Mouse (Mus musculus) lung, postnatal 0 days (tissue): ENCODE results near the gene Slc12a9. TPM values are rescaled to one million over a fixed set of nuclear protein-coding genes. Genes with fewer than 3 reads are reported as not detected.

Source experiments
- ATAC-seq: fragments of 200-750 bp; cut with Nextera tagmentation; 2 replicates; pipeline ENCODE4 v1.8.0; 2017; ENCODE audit warnings: moderate library complexity
- DNase-seq: peaks from one replicate; pipeline ENCODE4 v3.0.0-alpha.2; 2016; ENCODE audit warnings: low spot score
- H3K27ac ChIP-seq: fragments of 300-500 bp; sonication (generic); 2 replicates; pipeline ENCODE4 v1.5.1; 2014; ENCODE audit warnings: antibody characterized with exemption, mild to moderate bottlenecking, low read length, mixed read lengths
- H3K27me3 ChIP-seq: fragments of 300-500 bp; sonication (generic); replicated peaks from 2 replicates; pipeline ENCODE4 v1.6.1; 2014; ENCODE audit warnings: low read length, mixed read lengths; ENCODE audit not compliant: insufficient read depth
- H3K36me3 ChIP-seq: fragments of 300-500 bp; sonication (generic); 2 replicates; pipeline ENCODE4 v1.6.1; 2014; ENCODE audit warnings: low read length, mixed read lengths; ENCODE audit not compliant: insufficient read depth
- H3K4me1 ChIP-seq: fragments of 300-500 bp; sonication (generic); 2 replicates; pipeline ENCODE4 v1.6.1; 2014; ENCODE audit warnings: antibody characterized with exemption, low read depth, low read length, mixed read lengths; ENCODE audit not compliant: insufficient read depth
- H3K4me2 ChIP-seq: fragments of 300-500 bp; sonication (generic); replicated peaks from 2 replicates; pipeline ENCODE4 v1.6.1; 2014; ENCODE audit warnings: low read depth, mild to moderate bottlenecking, low read length, moderate library complexity, mixed read lengths
- H3K4me3 ChIP-seq: fragments of 300-500 bp; sonication (generic); 2 replicates; pipeline ENCODE4 v1.5.1; 2014; ENCODE audit warnings: low read depth, low read length
- H3K9ac ChIP-seq: fragments of 300-500 bp; sonication (generic); replicated peaks from 2 replicates; pipeline ENCODE4 v1.6.1; 2014; ENCODE audit warnings: low read depth, mild to moderate bottlenecking
- H3K9me3 ChIP-seq: fragments of 300-500 bp; sonication (generic); 2 replicates; pipeline ENCODE4 v1.6.1; 2016; ENCODE audit warnings: low read length, mixed read lengths
- CTCF ChIP-seq: IDR thresholded peaks from 2 replicates; pipeline ENCODE4 v1.5.1; 2016; ENCODE audit warnings: antibody characterized with exemption, mild to moderate bottlenecking
- EP300 ChIP-seq: IDR thresholded peaks from 2 replicates; pipeline ENCODE4 v1.6.1; 2016; ENCODE audit warnings: antibody characterized with exemption, mild to moderate bottlenecking, control low read depth
- WGBS: fragments of 180-500 bp; shearing (Covaris S2); extraction: QIAGEN DNeasy Blood & Tissue Kit; methylation state at CpG from one replicate; pipeline ENCODE4 v1.1.7; 2014; 5-methylcytosine and 5-hydroxymethylcytosine counted together
- polyA plus RNA-seq: library from polyadenylated mRNA; unstranded; fragments of >200 nt; fragmentation: Nextera tagmentation; extraction: Ambion mirVana; gene quantifications from 2 replicates; pipeline ENCODE4 v1.2.1, GENCODE M21; 2015

Slc12a9 gene
- polyA plus RNA-seq, 1 experiment from 2014 or later: 8.2 TPM

- H3K36me3 ChIP-seq: peaks cover 10% of the 10 kb centered on the region; the same call in 1 of the 2 replicates
- WGBS: 13% methylated on average over 15 of the region's 16 CpGs
- H3K4me1 ChIP-seq: peaks cover 13% of the 10 kb centered on the region
- H3K9me3 ChIP-seq: no peaks in the 10 kb centered on the region
- H3K27me3 ChIP-seq: no peaks in the 10 kb centered on the region
- ATAC-seq (0 out of 2 replicates have a peak, but pooled peaks have one; percentile 6), DNase-seq (peak; percentile 64)
- H3K27ac ChIP-seq: peak overlapping the region; percentile 93
- peak overlapping the region; percentile 89 for H3K9ac ChIP-seq
- no peak for TF ChIP-seq CTCF
- TF ChIP-seq EP300: no peak; the same call in 1 of the 2 replicates
- peak overlapping the region; percentile 74 for H3K4me2 ChIP-seq
- peak overlapping the region; percentile 70 for H3K4me3 ChIP-seq
These were observed 18.9 kb upstream of the Slc12a9 start for GRCm38 (mm10) chr5:137352011-137352975.

GRCm38 (mm10) chr5:137351394-137351793, 18.0 kb upstream of the Slc12a9 start:
- Histone ChIP-seq H3K27me3 (no peaks in the 10 kb centered on the region), H3K4me3 (peak overlapping the region; percentile 70), H3K4me2 (peak overlapping the region; percentile 74), H3K27ac (peak overlapping the region; percentile 93), H3K36me3 (0 out of 2 replicates have a peak, but pooled peaks cover 6% of the 10 kb centered on the region), H3K9ac (peak overlapping the region; percentile 89), H3K4me1 (peaks cover 13% of the 10 kb centered on the region), H3K9me3 (no peaks in the 10 kb centered on the region)
- DNase-seq (peak; percentile 18), ATAC-seq (no peak)
- TF ChIP-seq EP300 (no peak), CTCF (no peak)
- WGBS: 5% methylated on average over 4 of the region's 4 CpGs

GRCm38 (mm10) chr5:137351058-137351380, 17.6 kb upstream of the Slc12a9 start:
- no peak for DNase-seq
- 0 out of 2 replicates have a peak, but pooled peaks cover 2% of the 10 kb centered on the region for H3K36me3 ChIP-seq
- ATAC-seq: no peak
- peak overlapping the region; percentile 93 for H3K27ac ChIP-seq
- 8% methylated on average over 8 of the region's 8 CpGs for WGBS
- no peaks in the 10 kb centered on the region for H3K9me3 ChIP-seq
- TF ChIP-seq CTCF: no peak
- no peak for TF ChIP-seq EP300
- H3K27me3 ChIP-seq: no peaks in the 10 kb centered on the region
- H3K9ac ChIP-seq: peak overlapping the region; percentile 89
- H3K4me3 ChIP-seq: peak overlapping the region; percentile 70
- H3K4me2 ChIP-seq: peak overlapping the region; percentile 74
- peaks cover 13% of the 10 kb centered on the region for H3K4me1 ChIP-seq

GRCm38 (mm10) chr5:137350205-137351057, 17.0 kb upstream of the Slc12a9 start:
- H3K9me3 ChIP-seq: no peaks in the 10 kb centered on the region
- under 1% methylated on average over 48 of the region's 55 CpGs for WGBS
- TF ChIP-seq CTCF: no peak; the same call in 1 of the 2 replicates
- no peak for TF ChIP-seq EP300
- H3K27ac ChIP-seq: peak overlapping the region; percentile 93
- DNase-seq: no peak
- peak; percentile 50 for ATAC-seq
- no peaks in the 10 kb centered on the region for H3K36me3 ChIP-seq
- H3K4me3 ChIP-seq: peak overlapping the region; percentile 70
- peaks cover 13% of the 10 kb centered on the region for H3K4me1 ChIP-seq
- H3K4me2 ChIP-seq: peak overlapping the region; percentile 74
- H3K27me3 ChIP-seq: no peaks in the 10 kb centered on the region
- H3K9ac ChIP-seq: peak overlapping the region; percentile 89

DNA sequence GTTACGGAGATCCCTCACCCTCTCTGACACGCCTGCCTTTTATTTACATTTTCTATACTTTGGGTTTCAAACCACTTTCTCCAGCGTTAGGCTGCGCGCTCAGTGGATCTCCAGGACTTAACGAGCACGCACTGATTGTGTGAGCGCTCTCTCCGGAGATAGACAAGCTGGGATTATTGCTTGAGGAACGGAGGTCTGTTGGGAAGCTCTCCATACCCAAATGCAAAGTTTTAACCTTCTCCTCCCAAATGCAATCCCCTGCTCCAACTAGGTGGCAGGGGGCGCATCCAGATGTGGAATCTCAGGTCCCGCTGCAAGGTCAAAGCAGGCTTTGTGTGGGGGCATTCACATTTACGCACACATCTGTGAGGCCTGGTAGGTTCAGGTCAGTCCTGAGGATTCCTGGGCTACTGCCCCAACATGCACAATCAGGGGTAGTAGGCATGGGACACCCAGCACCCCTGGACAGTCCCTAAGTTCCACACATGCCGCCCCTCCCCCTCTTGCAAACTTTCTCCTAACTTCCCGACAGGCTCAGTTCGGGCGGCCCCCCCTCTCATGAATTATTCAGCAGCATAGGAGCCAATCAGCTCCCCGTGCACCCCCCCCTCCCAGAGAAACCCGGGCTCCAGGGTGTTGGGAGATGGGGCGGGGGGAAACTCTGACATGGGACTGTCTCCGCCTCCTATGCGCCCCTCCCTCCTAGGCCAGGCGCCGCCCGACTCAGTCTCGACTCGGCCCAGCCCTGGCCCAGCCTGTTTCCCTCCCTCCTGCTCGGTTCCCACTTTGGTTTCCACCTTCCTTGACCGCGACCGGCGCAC, 16.2 kb upstream of the Slc12a9 start, which contains the start of gene Ephb4:
Ephb4 (plus strand) TSS at position 726 of the 821 bp plus-strand sequence.
- TF ChIP-seq CTCF (peak; percentile 53), EP300 (peak; percentile 45; the same call in 1 of the 2 replicates)
- WGBS: 1% methylated on average over 30 of the region's 32 CpGs
- H3K27ac ChIP-seq: peak within 1 kb of the TSS; percentile 93
- ATAC-seq (peak; percentile 93), DNase-seq (peak; percentile 98)
- peaks cover 13% of the 10 kb centered on the region for H3K4me1 ChIP-seq
- H3K9ac ChIP-seq: peak within 1 kb of the TSS; percentile 89
- H3K36me3 ChIP-seq: no peaks in the 10 kb centered on the region
- peak within 1 kb of the TSS; percentile 70 for H3K4me3 ChIP-seq
- H3K9me3 ChIP-seq: no peaks in the 10 kb centered on the region
- no peaks in the 10 kb centered on the region for H3K27me3 ChIP-seq
- peak within 1 kb of the TSS; percentile 74 for H3K4me2 ChIP-seq
